Mouse (Mus musculus): Measurements from ENCODE around the gene BC030499. TPM values are rescaled to one million over a fixed set of nuclear protein-coding genes. Genes with fewer than 3 reads are reported as not detected.

Gene BC030499
- polyA plus RNA-seq, 3 experiments from 2014 or later: 0.44 to 0.79 (median 0.48) TPM

Other genes with a start within 250 kb of the BC030499 start
- 10 to 100 TPM; 29.4 to 45.2 (median 41.1) TPM for gene Eral1, start 210.5 kb upstream of the BC030499 start, polyA plus RNA-seq (2017; shearing (Covaris generic))
- gene Fam222b, start 196.2 kb upstream of the BC030499 start, polyA plus RNA-seq (2017; shearing (Covaris generic)): 10 to 100 TPM; 10.9 to 20.0 (median 12.1) TPM
- gene Traf4, start 125.3 kb upstream of the BC030499 start, polyA plus RNA-seq (2017; shearing (Covaris generic)): 1 to 10 TPM; 3.5 to 6.8 (median 3.6) TPM
- 10 to 100 TPM in 2 of 3 experiments, 1 to 10 TPM in 1; 9.1 to 13.2 (median 11.3) TPM for gene Nek8, start 114.2 kb upstream of the BC030499 start, polyA plus RNA-seq (2017; shearing (Covaris generic))
- gene Tlcd1, start 114.1 kb upstream of the BC030499 start, polyA plus RNA-seq (2017; shearing (Covaris generic)): 1 to 10 TPM; 2.7 to 3.6 (median 3.2) TPM
- gene Rpl23a, start 107.3 kb upstream of the BC030499 start, polyA plus RNA-seq (2017; shearing (Covaris generic)): 1,000 to 10,000 TPM; 2,768 to 4,435 (median 3,801) TPM
- 1 to 10 TPM in 1 of 3 experiments, not detected in 2; 1.4 TPM for gene Rab34, start 102.4 kb upstream of the BC030499 start, polyA plus RNA-seq (2017; shearing (Covaris generic))
- gene Proca1, start 97.4 kb upstream of the BC030499 start, polyA plus RNA-seq (2017; shearing (Covaris generic)): 1 to 10 TPM; 1.9 to 5.4 (median 3.5) TPM
- gene Sdf2, start 45.1 kb upstream of the BC030499 start, polyA plus RNA-seq (2017; shearing (Covaris generic)): 100 to 1,000 TPM; 103 to 118 (median 104) TPM
- 10 to 100 TPM; 16.6 to 18.7 (median 16.9) TPM for gene Supt6, start 44.9 kb upstream of the BC030499 start, polyA plus RNA-seq (2017; shearing (Covaris generic))
- gene 2610507B11Rik, start 29.1 kb upstream of the BC030499 start, polyA plus RNA-seq (2017; shearing (Covaris generic)): 10 to 100 TPM; 26.4 to 41.9 (median 27.3) TPM
- 10 to 100 TPM in 1 of 3 experiments, 1 to 10 TPM in 2; 2.2 to 22.1 (median 3.4) TPM for gene Spag5, start 10.7 kb downstream of the BC030499 start, polyA plus RNA-seq (2017; shearing (Covaris generic))
- gene Aldoc, start 32.1 kb downstream of the BC030499 start, polyA plus RNA-seq (2017; shearing (Covaris generic)): 1 to 10 TPM; 4.0 to 9.6 (median 7.6) TPM
- 10 to 100 TPM; 55.1 to 70.1 (median 57.5) TPM for gene Pigs, start 37.6 kb downstream of the BC030499 start, polyA plus RNA-seq (2017; shearing (Covaris generic))
- gene Unc119, start 52.6 kb downstream of the BC030499 start, polyA plus RNA-seq (2017; shearing (Covaris generic)): 10 to 100 TPM; 11.3 to 29.0 (median 11.9) TPM
- not detected for gene Foxn1, start 95.7 kb downstream of the BC030499 start, polyA plus RNA-seq (2017; shearing (Covaris generic))
- gene Slc13a2, start 131.4 kb downstream of the BC030499 start, polyA plus RNA-seq (2017; shearing (Covaris generic)): not detected
- 1 to 10 TPM in 2 of 3 experiments, under 1 TPM in 1; 0.36 to 4.3 (median 3.7) TPM for gene Slc46a1, start 174.9 kb downstream of the BC030499 start, polyA plus RNA-seq (2017; shearing (Covaris generic))
- gene Sarm1, start 206.9 kb downstream of the BC030499 start, polyA plus RNA-seq (2017; shearing (Covaris generic)): 1 to 10 TPM in 1 of 3 experiments, under 1 TPM in 2; 0.41 to 2.2 (median 0.97) TPM
- not detected for gene Vtn, start 208.2 kb downstream of the BC030499 start, polyA plus RNA-seq (2017; shearing (Covaris generic))
- gene Sebox, start 212.6 kb downstream of the BC030499 start, polyA plus RNA-seq (2017; shearing (Covaris generic)): not detected
- 10 to 100 TPM; 42.2 to 59.5 (median 54.9) TPM for gene Tmem199, start 221.3 kb downstream of the BC030499 start, polyA plus RNA-seq (2017; shearing (Covaris generic))
- gene Poldip2, start 221.4 kb downstream of the BC030499 start, polyA plus RNA-seq (2017; shearing (Covaris generic)): 10 to 100 TPM; 12.4 to 16.8 (median 13.2) TPM
- gene Tnfaip1, start 245.5 kb downstream of the BC030499 start, polyA plus RNA-seq (2017; shearing (Covaris generic)): 10 to 100 TPM; 14.6 to 20.3 (median 16.9) TPM
- gene Ift20, start 245.5 kb downstream of the BC030499 start, polyA plus RNA-seq (2017; shearing (Covaris generic)): 100 to 1,000 TPM; 104 to 117 (median 111) TPM

All from inflammation-experienced regulatory T-cells, adult 6 months (primary cell).